12 mouse cellular contexts compared by ENCODE assay signal in genomic region chr8:110630079-110630478, GRCm38 (mm10). TPM values are rescaled to one million over a fixed set of nuclear protein-coding genes. Genes with fewer than 3 reads are reported as not detected.
DNase-seq lines count a peak whose midpoint lies in the region; ATAC-seq and TF ChIP-seq lines count a peak whose summit lies in the region.
"Had no signal": no experiment of that assay in that cellular context is flagged by ENCODE, and none has a peak within 500 bp of the region (broad histone marks: within the 10 kb centered on the region; RNA-seq: fewer than 3 reads in every experiment).

No protein-coding gene starts in this region.

- intact Hi-C loops in gastrocnemius, adult 2 months (cut with DNase I): no loop called here

- no peak for TF ChIP-seq CTCF in gastrocnemius, adult 2 months (IDR thresholded peaks at IDR 0.05)
- TF ChIP-seq CTCF in lung, postnatal 0 days (IDR thresholded peaks at IDR 0.05): no peak
- no peak for TF ChIP-seq CTCF in embryonic fibroblast, embryonic 13.5 days (IDR thresholded peaks at IDR 0.05; ENCODE audit: borderline replicate concordance, insufficient read depth, low read length)
- no peak for TF ChIP-seq CTCF in olfactory bulb, adult 2 months (IDR thresholded peaks at IDR 0.05; ENCODE audit: insufficient read depth, low read depth, low read length)

- H3K36me3 ChIP-seq in lung, postnatal 0 days (ENCODE audit: insufficient read depth, low read length): 0 out of 2 replicates have a peak, but pooled peaks cover 7% of the 10 kb centered on the region
- H3K36me3 ChIP-seq in neural tube, embryonic 15.5 days: peaks cover 33% of the 10 kb centered on the region

- H3K4me1 ChIP-seq in lung, postnatal 0 days (ENCODE audit: insufficient read depth, low read depth, low read length): no peaks in the 10 kb centered on the region
- H3K4me1 ChIP-seq in embryonic fibroblast, embryonic 13.5 days (ENCODE audit: control insufficient read depth, insufficient read depth, low read length): peaks cover 12% of the 10 kb centered on the region
- peaks cover 28% of the 10 kb centered on the region for H3K4me1 ChIP-seq in olfactory bulb, adult 2 months (ENCODE audit: control insufficient read depth, insufficient read depth, low read length)
- H3K4me1 ChIP-seq in neural tube, embryonic 15.5 days: peaks cover 12% of the 10 kb centered on the region; the same call in 1 of the 2 replicates
- H3K4me1 ChIP-seq: forebrain, embryonic 10.5 days; midbrain, embryonic 12.5 days had no signal

- no peak for DNase-seq in gastrocnemius, adult 2 months
- DNase-seq in gastrocnemius, adult 18-20 months (ENCODE audit: low spot score): no peak
- no peak for DNase-seq in lung, postnatal 0 days (ENCODE audit: low spot score)
- DNase-seq in lung, postnatal 10 days: no peak
- no peak for DNase-seq in heart, postnatal 4 days

- TF ChIP-seq EP300 in lung, postnatal 0 days (IDR thresholded peaks at IDR 0.05): no peak

- H3K9ac ChIP-seq in lung, postnatal 0 days (replicated peaks; ENCODE audit: low read depth): no peak overlapping the region
- no peak overlapping the region for H3K9ac ChIP-seq in neural tube, embryonic 15.5 days (replicated peaks)
- H3K9ac ChIP-seq: hindbrain, embryonic 12.5 days; midbrain, embryonic 12.5 days had no signal

- no peaks in the 10 kb centered on the region for H3K9me3 ChIP-seq in lung, postnatal 0 days (ENCODE audit: low read length)
- H3K9me3 ChIP-seq in neural tube, embryonic 15.5 days (replicated peaks): no peaks in the 10 kb centered on the region
- H3K9me3 ChIP-seq: forebrain, embryonic 10.5 days; G1E; hindbrain, embryonic 12.5 days; midbrain, embryonic 12.5 days had no signal

- no peak overlapping the region for H3K4me2 ChIP-seq in lung, postnatal 0 days (replicated peaks; ENCODE audit: low read depth, low read length)
- no peak overlapping the region for H3K4me2 ChIP-seq in neural tube, embryonic 15.5 days
- H3K4me2 ChIP-seq: hindbrain, embryonic 12.5 days; midbrain, embryonic 12.5 days had no signal

- WGBS in lung, postnatal 0 days: 86% methylated on average over 3 of the region's 3 CpGs
- WGBS in olfactory bulb, adult 2 months: 70% methylated on average over 3 of the region's 3 CpGs
- WGBS in neural tube, embryonic 15.5 days: 93% methylated on average over 3 of the region's 3 CpGs

- ATAC-seq in lung, postnatal 0 days: no peak; the same call in 1 of the 2 replicates
- ATAC-seq in neural tube, embryonic 15.5 days (ENCODE audit: low FRiP score): no peak

- peak overlapping the region; percentile 78; the same call in 1 of the 2 replicates for H3K27ac ChIP-seq in gastrocnemius, adult 2 months
- peak overlapping the region; percentile 14; the same call in 1 of the 2 replicates for H3K27ac ChIP-seq in lung, postnatal 0 days (ENCODE audit: low read length)
- peak overlapping the region; percentile 19 for H3K27ac ChIP-seq in embryonic fibroblast, embryonic 13.5 days (ENCODE audit: insufficient read depth, low read length)
- H3K27ac ChIP-seq in olfactory bulb, adult 2 months (ENCODE audit: insufficient read depth, low read depth, low read length): peak overlapping the region; percentile 74; the same call in 1 of the 2 replicates
- H3K27ac ChIP-seq in neural tube, embryonic 15.5 days (replicated peaks): no peak overlapping the region
- H3K27ac ChIP-seq: forebrain, embryonic 10.5 days; hindbrain, embryonic 12.5 days; midbrain, embryonic 12.5 days had no signal

- no peaks in the 10 kb centered on the region for H3K27me3 ChIP-seq in lung, postnatal 0 days (replicated peaks; ENCODE audit: insufficient read depth, low read length)
- H3K27me3 ChIP-seq in neural tube, embryonic 15.5 days (replicated peaks): no peaks in the 10 kb centered on the region
- H3K27me3 ChIP-seq: hindbrain, embryonic 12.5 days; midbrain, embryonic 12.5 days had no signal

- H3K4me3 ChIP-seq in gastrocnemius, adult 2 months: no peak overlapping the region
- no peak overlapping the region for H3K4me3 ChIP-seq in lung, postnatal 0 days (ENCODE audit: low read depth, low read length)
- no peak overlapping the region for H3K4me3 ChIP-seq in embryonic fibroblast, embryonic 13.5 days (ENCODE audit: insufficient read depth, low read length)
- H3K4me3 ChIP-seq in olfactory bulb, adult 2 months (ENCODE audit: insufficient read depth, low read depth, low read length): no peak overlapping the region
- H3K4me3 ChIP-seq in neural tube, embryonic 15.5 days (replicated peaks): no peak overlapping the region
- H3K4me3 ChIP-seq: forebrain, embryonic 10.5 days; hindbrain, embryonic 12.5 days; midbrain, embryonic 12.5 days had no signal

- no peak for TF ChIP-seq POLR2A in embryonic fibroblast, embryonic 13.5 days (IDR thresholded peaks at IDR 0.05; ENCODE audit: low read depth, low read length)
- TF ChIP-seq POLR2A in olfactory bulb, adult 2 months (IDR thresholded peaks at IDR 0.05; ENCODE audit: insufficient read depth, low read depth, low read length): no peak

RNA-seq across cellular contexts. Expression of gene Vac14, which starts 11.7 kb away (rescaled TPM):
- total RNA-seq in gastrocnemius, adult 2 months (2021): 10 to 100 TPM; 15.6 to 18.2 TPM
- 10 to 100 TPM; 19.7 to 20.7 TPM for total RNA-seq in gastrocnemius, adult 18-20 months (2021)
- 10.0 and 11.1 TPM in 2 replicates for polyA plus RNA-seq in lung, postnatal 0 days (2015; fragmentation: Nextera tagmentation; extraction: Ambion mirVana)
- 21.1 and 22.0 TPM in 2 replicates for polyA plus RNA-seq in embryonic fibroblast, embryonic 13.5 days (2011; ENCODE audit: insufficient read length, low read depth, missing spikeins)
- polyA plus RNA-seq in olfactory bulb, adult 2 months (2012; ENCODE audit: insufficient read depth, insufficient read length, low replicate concordance, missing spikeins): not detected in 2 replicates
- total RNA-seq in heart, postnatal 4 days (2021): 10 to 100 TPM; 26.7 to 28.1 TPM
- 26.8 and 28.8 TPM in 2 replicates for polyA plus RNA-seq in neural tube, embryonic 15.5 days (2015; fragmentation: Nextera tagmentation; extraction: Ambion mirVana)
